Mouse (Mus musculus) kidney, postnatal 4 days (tissue): ENCODE data around the gene Gm498.

ENCODE experiments used
- DNase-seq, 2 experiments: peaks; one replicate each; pipeline ENCODE4 v3.0.0; 2021; ENCODE audit warnings: mixed read lengths in 2 of 2

Gene Gm498

GRCm38 (mm10) chr7:143900667-143901066 is 34.0 kb downstream of the Gm498 start:
- DNase-seq = no peak

- no peak for DNase-seq
These were observed 38.5 kb downstream of the Gm498 start for GRCm38 (mm10) chr7:143905176-143905575.

- DNase-seq = no peak
These were observed 39.0 kb downstream of the Gm498 start for GRCm38 (mm10) chr7:143905606-143906005.

- no peak for DNase-seq
These were observed 47.0 kb downstream of the Gm498 start for GRCm38 (mm10) chr7:143913611-143914010.

GRCm38 (mm10) chr7:143919031-143919679 is 52.5 kb downstream of the Gm498 start:
- no peak for DNase-seq

GRCm38 (mm10) chr7:143929899-143930298 is 63.3 kb downstream of the Gm498 start:
- DNase-seq = no peak

GRCm38 (mm10) chr7:143938647-143939046 is 72.0 kb downstream of the Gm498 start:
- no peak for DNase-seq

GRCm38 (mm10) chr7:143939476-143939875 is 72.8 kb downstream of the Gm498 start:
- no peak for DNase-seq

GRCm38 (mm10) chr7:143942941-143943691 is 76.5 kb downstream of the Gm498 start:
- DNase-seq = no peak

- DNase-seq = no peak
These were observed 77.9 kb downstream of the Gm498 start for GRCm38 (mm10) chr7:143944421-143944980.
